Mouse (Mus musculus): ENCODE data around the gene Ikzf3. TPM values are rescaled to one million over a fixed set of nuclear protein-coding genes. Genes with fewer than 3 reads are reported as not detected.

Gene Ikzf3
- 0.13 TPM in 1 of 2 replicates, not detected in the other for polyA plus RNA-seq (2015; fragmentation: Nextera tagmentation; extraction: Ambion mirVana)

GRCm38 (mm10) chr11:98545711-98546231 is at the start of gene Ikzf3:
Ikzf3 (minus strand) TSS chr11:98546031.
- H3K27me3 ChIP-seq (replicated peaks): peaks cover 91% of the 10 kb centered on the region
- H3K9me3 ChIP-seq: no peaks in the 10 kb centered on the region
- H3K27ac ChIP-seq (replicated peaks): no peak within 1 kb of the TSS
- peak within 1 kb of the TSS; percentile 56 for H3K4me3 ChIP-seq
- WGBS: 1% methylated on average over 58 of the region's 58 CpGs
- peak within 1 kb of the TSS; percentile 78 for H3K9ac ChIP-seq
- H3K4me2 ChIP-seq: peak within 1 kb of the TSS; percentile 85
- ATAC-seq (ENCODE audit: extremely low read depth, insufficient number of reproducible peaks, low FRiP score, low TSS enrichment): no peak
- no peaks in the 10 kb centered on the region for H3K36me3 ChIP-seq
- peaks cover 10% of the 10 kb centered on the region for H3K4me1 ChIP-seq

- no peak for ATAC-seq (ENCODE audit: extremely low read depth, insufficient number of reproducible peaks, low FRiP score, low TSS enrichment)
- 61% methylated on average over 10 of the region's 10 CpGs for WGBS
- Histone ChIP-seq H3K4me2 (no peak overlapping the region), H3K9ac (no peak overlapping the region), H3K9me3 (no peaks in the 10 kb centered on the region), H3K4me3 (no peak overlapping the region), H3K4me1 (peaks cover 40% of the 10 kb centered on the region), H3K36me3 (no peaks in the 10 kb centered on the region), H3K27me3 (replicated peaks) (peaks cover 33% of the 10 kb centered on the region), H3K27ac (replicated peaks) (no peak overlapping the region)
These were observed 49.6 kb upstream of the Ikzf3 start for GRCm38 (mm10) chr11:98595473-98595872.

- Histone ChIP-seq H3K9ac (no peak overlapping the region), H3K4me2 (no peak overlapping the region), H3K4me1 (peaks cover 40% of the 10 kb centered on the region), H3K36me3 (no peaks in the 10 kb centered on the region), H3K9me3 (no peaks in the 10 kb centered on the region), H3K4me3 (no peak overlapping the region), H3K27me3 (replicated peaks) (peaks cover 29% of the 10 kb centered on the region), H3K27ac (replicated peaks) (no peak overlapping the region)
- ATAC-seq (ENCODE audit: extremely low read depth, insufficient number of reproducible peaks, low FRiP score, low TSS enrichment): no peak
- WGBS: 76% methylated on average over 6 of the region's 6 CpGs
These were observed 49.2 kb upstream of the Ikzf3 start for GRCm38 (mm10) chr11:98595021-98595420.

GRCm38 (mm10) chr11:98590548-98591445 is 45.0 kb upstream of the Ikzf3 start:
- H3K9ac ChIP-seq: no peak overlapping the region
- no peak for ATAC-seq (ENCODE audit: extremely low read depth, insufficient number of reproducible peaks, low FRiP score, low TSS enrichment)
- peaks cover 57% of the 10 kb centered on the region for H3K4me1 ChIP-seq

GRCm38 (mm10) chr11:98589306-98589705 is 43.5 kb upstream of the Ikzf3 start:
- H3K4me2 ChIP-seq: peak overlapping the region; percentile 94
- H3K9ac ChIP-seq: 0 out of 2 replicates have a peak overlapping the region, but pooled peaks have one; percentile 70
- ATAC-seq (ENCODE audit: extremely low read depth, insufficient number of reproducible peaks, low FRiP score, low TSS enrichment): no peak
- H3K9me3 ChIP-seq: no peaks in the 10 kb centered on the region
- no peak overlapping the region for H3K4me3 ChIP-seq
- WGBS: 63% methylated on average over 8 of the region's 8 CpGs
- peaks cover 72% of the 10 kb centered on the region for H3K4me1 ChIP-seq
- H3K27ac ChIP-seq (replicated peaks): peak overlapping the region; percentile 94
- 0 out of 2 replicates have a peak, but pooled peaks cover 4% of the 10 kb centered on the region for H3K27me3 ChIP-seq (replicated peaks)
- peaks cover 4% of the 10 kb centered on the region; the same call in 1 of the 2 replicates for H3K36me3 ChIP-seq

More at GRCm38 (mm10) chr11:98590548-98591445, 45.0 kb upstream of the Ikzf3 start:
- Histone ChIP-seq H3K27ac (replicated peaks) (peak overlapping the region; percentile 39; the same call in 1 of the 2 replicates), H3K4me3 (no peak overlapping the region), H3K27me3 (replicated peaks) (0 out of 2 replicates have a peak, but pooled peaks cover 4% of the 10 kb centered on the region), H3K9me3 (no peaks in the 10 kb centered on the region), H3K4me2 (no peak overlapping the region), H3K36me3 (no peaks in the 10 kb centered on the region)
- WGBS: 74% methylated on average over 19 of the region's 19 CpGs

GRCm38 (mm10) chr11:98588833-98589281 is 43.0 kb upstream of the Ikzf3 start:
- WGBS: 18% methylated on average over 6 of the region's 6 CpGs

GRCm38 (mm10) chr11:98587684-98588546 is 42.1 kb upstream of the Ikzf3 start:
- H3K27me3 ChIP-seq (replicated peaks): no peaks in the 10 kb centered on the region
- H3K9ac ChIP-seq: peak overlapping the region; percentile 76
- H3K36me3 ChIP-seq: peaks cover 15% of the 10 kb centered on the region
- ATAC-seq (ENCODE audit: extremely low read depth, insufficient number of reproducible peaks, low FRiP score, low TSS enrichment): peak; percentile 66
- no peaks in the 10 kb centered on the region for H3K9me3 ChIP-seq
- H3K4me2 ChIP-seq: peak overlapping the region; percentile 94
- 5% methylated on average over 20 of the region's 20 CpGs for WGBS
- H3K4me3 ChIP-seq: peak overlapping the region; percentile 73
- H3K4me1 ChIP-seq: peaks cover 79% of the 10 kb centered on the region
- H3K27ac ChIP-seq (replicated peaks): peak overlapping the region; percentile 94

More at GRCm38 (mm10) chr11:98588833-98589281, 43.0 kb upstream of the Ikzf3 start:
- Histone ChIP-seq H3K4me3 (0 out of 2 replicates have a peak overlapping the region, but pooled peaks have one; percentile 73), H3K27me3 (replicated peaks) (0 out of 2 replicates have a peak, but pooled peaks cover 4% of the 10 kb centered on the region), H3K36me3 (peaks cover 5% of the 10 kb centered on the region), H3K9me3 (no peaks in the 10 kb centered on the region), H3K9ac (peak overlapping the region; percentile 70; the same call in 1 of the 2 replicates), H3K4me1 (peaks cover 72% of the 10 kb centered on the region), H3K27ac (replicated peaks) (peak overlapping the region; percentile 94), H3K4me2 (peak overlapping the region; percentile 94)
- no peak for ATAC-seq (ENCODE audit: extremely low read depth, insufficient number of reproducible peaks, low FRiP score, low TSS enrichment)

- Histone ChIP-seq H3K36me3 (peaks cover 23% of the 10 kb centered on the region), H3K4me1 (peaks cover 80% of the 10 kb centered on the region), H3K27ac (replicated peaks) (peak within 1 kb of the TSS; percentile 94), H3K4me2 (peak within 1 kb of the TSS; percentile 94), H3K4me3 (peak within 1 kb of the TSS; percentile 73), H3K27me3 (replicated peaks) (no peaks in the 10 kb centered on the region), H3K9me3 (no peaks in the 10 kb centered on the region), H3K9ac (peak within 1 kb of the TSS; percentile 96)
- under 1% methylated on average over 49 of the region's 49 CpGs for WGBS
- ATAC-seq (ENCODE audit: extremely low read depth, insufficient number of reproducible peaks, low FRiP score, low TSS enrichment): peak; percentile 78
These were observed 41.2 kb upstream of the Ikzf3 start, which contains the start of gene Ormdl3 for GRCm38 (mm10) chr11:98586892-98587563. Ormdl3 (minus strand) TSS chr11:98587368.

- Histone ChIP-seq H3K4me1 (peaks cover 82% of the 10 kb centered on the region), H3K36me3 (peaks cover 31% of the 10 kb centered on the region), H3K9me3 (no peaks in the 10 kb centered on the region), H3K27me3 (replicated peaks) (no peaks in the 10 kb centered on the region), H3K4me2 (peak overlapping the region; percentile 94), H3K9ac (peak overlapping the region; percentile 96), H3K4me3 (peak overlapping the region; percentile 73), H3K27ac (replicated peaks) (peak overlapping the region; percentile 94)
- WGBS: 2% methylated on average over 22 of the region's 22 CpGs
- 0 out of 2 replicates have a peak, but pooled peaks have one; percentile 1 for ATAC-seq (ENCODE audit: extremely low read depth, insufficient number of reproducible peaks, low FRiP score, low TSS enrichment)
These were observed 40.5 kb upstream of the Ikzf3 start for GRCm38 (mm10) chr11:98586087-98586891.

All from heart, embryonic 13.5 days (tissue).